Mouse (Mus musculus): ENCODE measurements around the gene Katnb1. TPM values are rescaled to one million over a fixed set of nuclear protein-coding genes. Genes with fewer than 3 reads are reported as not detected.

Katnb1 gene
- total RNA-seq, 2 experiments from 2014 or later, result 5.5 to 6.8 TPM

GRCm38 (mm10) chr8:95137641-95138098 is 56.7 kb downstream of the Katnb1 start:
- DNase-seq (ENCODE audit: low spot score), result peak; percentile 50
- intact Hi-C loops (cut with DNase I), result no loop called here

- DNase-seq (ENCODE audit: low spot score), result no peak
- intact Hi-C loops (cut with DNase I), result no loop called here
Measured at GRCm38 (mm10) chr8:95138341-95139050, 57.5 kb downstream of the Katnb1 start.

GRCm38 (mm10) chr8:95139051-95139365 is 58.0 kb downstream of the Katnb1 start:
- no peak for DNase-seq (ENCODE audit: low spot score)
- intact Hi-C loops (cut with DNase I), result no loop called here

GRCm38 (mm10) chr8:95140555-95140954 is 59.6 kb downstream of the Katnb1 start:
- no peak for DNase-seq (ENCODE audit: low spot score)
- intact Hi-C loops (cut with DNase I), result no loop called here

- intact Hi-C loops (cut with DNase I), result no loop called here
- DNase-seq (ENCODE audit: low spot score), result no peak
Measured at GRCm38 (mm10) chr8:95141026-95141425, 60.0 kb downstream of the Katnb1 start.

GRCm38 (mm10) chr8:95141469-95142074 is 60.6 kb downstream of the Katnb1 start:
- DNase-seq (ENCODE audit: low spot score), result no peak
- intact Hi-C loops (cut with DNase I), result no loop called here

- peak; percentile 68 for DNase-seq (ENCODE audit: low spot score)
- intact Hi-C loops (cut with DNase I), result no loop called here
Measured at GRCm38 (mm10) chr8:95142075-95142831, 61.3 kb downstream of the Katnb1 start.

- DNase-seq (ENCODE audit: low spot score), result no peak
- intact Hi-C loops (cut with DNase I), result no loop called here
Measured at GRCm38 (mm10) chr8:95142985-95143804, 62.2 kb downstream of the Katnb1 start.

- intact Hi-C loops (cut with DNase I), result no loop called here
- DNase-seq (ENCODE audit: low spot score), result no peak
Measured at GRCm38 (mm10) chr8:95143805-95144630, 63.0 kb downstream of the Katnb1 start.

- intact Hi-C loops (cut with DNase I), result no loop called here
- no peak for DNase-seq (ENCODE audit: low spot score)
Measured at GRCm38 (mm10) chr8:95144631-95145015, 63.6 kb downstream of the Katnb1 start.

- no peak for DNase-seq (ENCODE audit: low spot score)
- intact Hi-C loops (cut with DNase I), result no loop called here
Measured at GRCm38 (mm10) chr8:95146044-95146745, 65.2 kb downstream of the Katnb1 start.

- intact Hi-C loops (cut with DNase I), result no loop called here
- DNase-seq (ENCODE audit: low spot score), result no peak
Measured at GRCm38 (mm10) chr8:95146846-95147245, 65.9 kb downstream of the Katnb1 start.

- no peak for DNase-seq (ENCODE audit: low spot score)
- intact Hi-C loops (cut with DNase I), result no loop called here
Measured at GRCm38 (mm10) chr8:95149426-95149825, 68.4 kb downstream of the Katnb1 start.

GRCm38 (mm10) chr8:95150608-95151007 is 69.6 kb downstream of the Katnb1 start:
- intact Hi-C loops (cut with DNase I), result no loop called here
- DNase-seq (ENCODE audit: low spot score), result no peak

Other genes starting within 250 kb of the Katnb1 start
- 100 to 1,000 TPM; 542 TPM for gene Coq9, start 242.9 kb upstream of the Katnb1 start, total RNA-seq (2021)
- gene Ciapin1, start 242.8 kb upstream of the Katnb1 start, total RNA-seq (2021), result 10 to 100 TPM; 73.7 to 80.1 TPM
- 10 to 100 TPM; 57.5 to 64.3 TPM for gene Polr2c, start 223.7 kb upstream of the Katnb1 start, total RNA-seq (2021)
- gene Dok4, start 204.9 kb upstream of the Katnb1 start, total RNA-seq (2021), result 10 to 100 TPM; 17.5 to 21.4 TPM
- 1 to 10 TPM; 6.3 to 7.2 TPM for gene Ccdc102a, start 163.1 kb upstream of the Katnb1 start, total RNA-seq (2021)
- gene Adgrg5, start 157.5 kb upstream of the Katnb1 start, total RNA-seq (2021), result under 1 TPM; 0.29 to 0.34 TPM
- 10 to 100 TPM; 38.6 to 48.7 TPM for gene Adgrg1, start 106.4 kb upstream of the Katnb1 start, total RNA-seq (2021)
- 1 to 10 TPM in 1 of 2 experiments, under 1 TPM in 1; 0.70 to 1.3 TPM for gene Adgrg3, start 63.5 kb upstream of the Katnb1 start, total RNA-seq (2021)
- gene Drc7, start 26.1 kb upstream of the Katnb1 start, total RNA-seq (2021), result not detected
- 10 to 100 TPM; 67.1 to 72.4 TPM for gene Kifc3, start 121.6 kb downstream of the Katnb1 start, total RNA-seq (2021)
- under 1 TPM; 0.75 to 0.86 TPM for gene Cngb1, start 225.4 kb downstream of the Katnb1 start, total RNA-seq (2021)
- gene Tepp, start 229.4 kb downstream of the Katnb1 start, total RNA-seq (2021), result not detected